Mouse (Mus musculus): ENCODE measurements around the gene A630095N17Rik.

A630095N17Rik gene

DNA sequence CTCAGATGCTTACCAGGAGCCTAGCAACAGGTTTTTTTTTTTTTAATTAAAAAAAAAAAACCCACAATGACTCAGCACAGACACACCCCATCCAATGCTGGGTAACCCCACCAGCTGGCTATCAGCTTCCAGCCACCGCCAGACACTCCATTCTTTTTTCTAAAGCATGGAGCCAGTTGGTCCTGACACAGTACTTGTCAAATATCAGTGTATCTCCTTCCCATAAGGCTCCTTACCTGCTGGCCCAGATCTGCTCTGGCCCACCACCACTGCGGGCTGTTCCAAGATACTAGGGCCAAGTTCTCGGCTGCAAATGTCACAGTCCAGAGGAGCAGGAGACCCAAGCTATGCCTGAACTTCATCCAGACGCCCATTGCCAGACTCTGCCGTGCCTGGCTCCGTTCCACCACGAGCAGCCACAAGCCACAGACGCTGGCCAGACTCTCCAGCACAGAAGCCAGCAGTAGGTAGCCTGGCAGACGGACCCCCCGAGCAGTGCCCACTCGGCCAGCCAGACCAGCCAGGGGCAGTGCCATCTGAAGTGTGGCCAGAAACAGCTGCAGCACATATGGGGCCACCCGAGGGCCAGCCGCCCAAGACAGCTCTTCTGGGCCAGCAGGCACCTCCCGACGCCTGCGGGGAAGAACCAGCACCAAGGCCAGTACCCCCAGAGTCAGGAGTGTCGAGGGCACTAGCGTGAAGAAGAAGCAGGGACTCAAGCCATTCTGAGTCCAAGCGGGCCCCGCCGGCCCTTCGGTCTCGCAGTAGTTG lies 52.4 kb downstream of the A630095N17Rik start:
- no peak for DNase-seq (ENCODE audit: low read depth, low spot score)
